ENCODE assay signal across 8 mouse cellular contexts in genomic region chr17:6016213-6016780, GRCm38 (mm10).
A peak's percentile ranks its signal among the peaks of the same experiment; 100 is the strongest.
DNase-seq lines count a peak whose midpoint lies in the region; ATAC-seq and TF ChIP-seq lines count a peak whose summit lies in the region.
"Had no signal": no experiment of that assay in that cellular context is flagged by ENCODE, and none has a peak within 500 bp of the region (broad histone marks: within the 10 kb centered on the region; RNA-seq: fewer than 3 reads in every experiment).

No protein-coding gene starts in this region.

- no peaks in the 10 kb centered on the region for H3K9me3 ChIP-seq in embryonic facial prominence, embryonic 12.5 days
- no peaks in the 10 kb centered on the region for H3K9me3 ChIP-seq in forebrain, embryonic 14.5 days (replicated peaks; ENCODE audit: control insufficient read depth, low read length)
- H3K9me3 ChIP-seq: neural tube, embryonic 12.5 days had no signal

- DNase-seq in Muller cell, postnatal 12 days (ENCODE audit: inconsistent ontology term), result peak; percentile 65
- peak; percentile 45 for DNase-seq in kidney, postnatal 14 days
- DNase-seq in right cerebral cortex, adult 18-20 months, result no peak
- DNase-seq in forebrain, embryonic 14.5 days (ENCODE audit: low spot score), result no peak
- no peak for DNase-seq in adrenal gland, adult 2 months

- no peaks in the 10 kb centered on the region for H3K36me3 ChIP-seq in embryonic facial prominence, embryonic 12.5 days
- no peaks in the 10 kb centered on the region for H3K36me3 ChIP-seq in forebrain, embryonic 14.5 days (ENCODE audit: control insufficient read depth, insufficient read depth, low read length)
- H3K36me3 ChIP-seq: neural tube, embryonic 12.5 days had no signal

- ATAC-seq in embryonic facial prominence, embryonic 12.5 days (ENCODE audit: insufficient number of reproducible peaks, insufficient read depth, low FRiP score, low TSS enrichment), result peak; percentile 70; the same call in 1 of the 2 replicates
- ATAC-seq in forebrain, embryonic 14.5 days, result no peak

- TF ChIP-seq CTCF in olfactory bulb, adult 2 months (IDR thresholded peaks at IDR 0.05; ENCODE audit: insufficient read depth, low read depth, low read length), result no peak

- H3K9ac ChIP-seq in embryonic facial prominence, embryonic 12.5 days, result no peak overlapping the region
- no peak overlapping the region for H3K9ac ChIP-seq in forebrain, embryonic 14.5 days (ENCODE audit: low read length)
- H3K9ac ChIP-seq: neural tube, embryonic 12.5 days had no signal

- WGBS in embryonic facial prominence, embryonic 12.5 days, result 68% methylated on average over 7 of the region's 7 CpGs
- WGBS in olfactory bulb, adult 2 months, result 58% methylated on average over 7 of the region's 7 CpGs
- 79% methylated on average over 7 of the region's 7 CpGs for WGBS in forebrain, embryonic 14.5 days

- H3K4me3 ChIP-seq in embryonic facial prominence, embryonic 12.5 days, result no peak overlapping the region
- H3K4me3 ChIP-seq in olfactory bulb, adult 2 months (ENCODE audit: insufficient read depth, low read depth, low read length), result no peak overlapping the region
- H3K4me3 ChIP-seq in forebrain, embryonic 14.5 days (ENCODE audit: low read depth, low read length), result no peak overlapping the region
- H3K4me3 ChIP-seq: neural tube, embryonic 12.5 days had no signal

- H3K4me2 ChIP-seq in embryonic facial prominence, embryonic 12.5 days (replicated peaks), result no peak overlapping the region
- no peak overlapping the region for H3K4me2 ChIP-seq in forebrain, embryonic 14.5 days (ENCODE audit: low read length)
- H3K4me2 ChIP-seq: neural tube, embryonic 12.5 days had no signal

- H3K27ac ChIP-seq in embryonic facial prominence, embryonic 12.5 days, result no peak overlapping the region
- peak overlapping the region; percentile 23; the same call in 1 of the 2 replicates for H3K27ac ChIP-seq in olfactory bulb, adult 2 months (ENCODE audit: insufficient read depth, low read depth, low read length)
- no peak overlapping the region for H3K27ac ChIP-seq in forebrain, embryonic 14.5 days (ENCODE audit: low read depth, low read length)
- H3K27ac ChIP-seq: neural tube, embryonic 12.5 days had no signal

- H3K4me1 ChIP-seq in embryonic facial prominence, embryonic 12.5 days, result no peaks in the 10 kb centered on the region
- H3K4me1 ChIP-seq in olfactory bulb, adult 2 months (ENCODE audit: control insufficient read depth, insufficient read depth, low read length), result peaks cover 16% of the 10 kb centered on the region
- H3K4me1 ChIP-seq in forebrain, embryonic 14.5 days (ENCODE audit: control insufficient read depth, insufficient read depth, low read length), result no peaks in the 10 kb centered on the region
- H3K4me1 ChIP-seq: neural tube, embryonic 12.5 days had no signal

- H3K27me3 ChIP-seq in embryonic facial prominence, embryonic 12.5 days, result no peaks in the 10 kb centered on the region
- H3K27me3 ChIP-seq in forebrain, embryonic 14.5 days (replicated peaks; ENCODE audit: control insufficient read depth, insufficient read depth, low read length), result no peaks in the 10 kb centered on the region
- H3K27me3 ChIP-seq: neural tube, embryonic 12.5 days had no signal

- TF ChIP-seq POLR2A in olfactory bulb, adult 2 months (IDR thresholded peaks at IDR 0.05; ENCODE audit: insufficient read depth, low read depth, low read length), result no peak

Comparison
In these comparisons a context has a peak if more than half of its experiments do, and no peak if none do; other contexts are left out.
1. DNase-seq: peak in Muller cell, postnatal 12 days (single experiment) and kidney, postnatal 14 days (single experiment); none in right cerebral cortex, adult 18-20 months (single experiment), forebrain, embryonic 14.5 days (single experiment) and adrenal gland, adult 2 months (single experiment).